ENCODE assay signal across 18 mouse cellular contexts in genomic region chr1:81231759-81232406, GRCm38 (mm10).
DNase-seq lines count a peak whose midpoint lies in the region; ATAC-seq and TF ChIP-seq lines count a peak whose summit lies in the region.
"Had no signal": no experiment of that assay in that cellular context is flagged by ENCODE, and none has a peak within 500 bp of the region (broad histone marks: within the 10 kb centered on the region; RNA-seq: fewer than 3 reads in every experiment).

No protein-coding gene starts in this region.

- DNase-seq in heart, adult 11 months: no peak
- DNase-seq in kidney, postnatal 0 days (ENCODE audit: low spot score): peak; percentile 35
- no peak for DNase-seq in kidney, postnatal 14 days
- peak; percentile 46 for DNase-seq in embryo, embryonic 10 days (ENCODE audit: low spot score)
- peak; percentile 70 for DNase-seq in forebrain, embryonic 14.5 days (ENCODE audit: low spot score)
- DNase-seq in c-Kit-positive CD71-positive TER-119-positive erythroid progenitor cells, embryonic 14.5 days (ENCODE audit: low spot score): no peak
- DNase-seq: cerebellum, adult 18-20 months; kidney, postnatal 36 days; liver, embryonic 13.5 days; lung, postnatal 36 days; thymus, postnatal 25 days had no signal

- H3K27me3 ChIP-seq in heart, embryonic 13.5 days (replicated peaks): no peaks in the 10 kb centered on the region
- H3K27me3 ChIP-seq in kidney, postnatal 0 days (ENCODE audit: insufficient read depth, low read length): no peaks in the 10 kb centered on the region
- no peaks in the 10 kb centered on the region for H3K27me3 ChIP-seq in forebrain, embryonic 14.5 days (replicated peaks; ENCODE audit: control insufficient read depth, insufficient read depth, low read length)
- H3K27me3 ChIP-seq: liver, embryonic 13.5 days; midbrain, embryonic 15.5 days; neural tube, embryonic 13.5 days had no signal

- H3K4me1 ChIP-seq in heart, embryonic 13.5 days: peaks cover 15% of the 10 kb centered on the region
- no peaks in the 10 kb centered on the region; the same call in 1 of the 2 replicates for H3K4me1 ChIP-seq in kidney, postnatal 0 days (replicated peaks; ENCODE audit: insufficient read depth, low read length)
- no peaks in the 10 kb centered on the region; the same call in 1 of the 2 replicates for H3K4me1 ChIP-seq in forebrain, embryonic 14.5 days (ENCODE audit: control insufficient read depth, insufficient read depth, low read length)
- H3K4me1 ChIP-seq: limb, embryonic 10.5 days; liver, embryonic 13.5 days; midbrain, embryonic 15.5 days; neural tube, embryonic 13.5 days had no signal

- H3K27ac ChIP-seq in heart, embryonic 13.5 days (replicated peaks): peak overlapping the region; percentile 83
- no peak overlapping the region for H3K27ac ChIP-seq in kidney, postnatal 0 days
- no peak overlapping the region for H3K27ac ChIP-seq in forebrain, embryonic 14.5 days (ENCODE audit: low read depth, low read length)
- H3K27ac ChIP-seq: limb, embryonic 10.5 days; liver, embryonic 13.5 days; midbrain, embryonic 15.5 days; neural tube, embryonic 13.5 days; stomach, postnatal 0 days had no signal

- peak overlapping the region; percentile 9; the same call in 1 of the 2 replicates for H3K4me2 ChIP-seq in heart, embryonic 13.5 days
- no peak overlapping the region for H3K4me2 ChIP-seq in kidney, postnatal 0 days (ENCODE audit: low read length)
- no peak overlapping the region for H3K4me2 ChIP-seq in forebrain, embryonic 14.5 days (ENCODE audit: low read length)
- H3K4me2 ChIP-seq: liver, embryonic 13.5 days; midbrain, embryonic 15.5 days; neural tube, embryonic 13.5 days had no signal

- WGBS in heart, embryonic 13.5 days: 40% methylated on average over 2 of the region's 2 CpGs
- WGBS in kidney, postnatal 0 days: 13% methylated on average over 2 of the region's 2 CpGs
- 4% methylated on average over 2 of the region's 2 CpGs for WGBS in forebrain, embryonic 14.5 days

- no peaks in the 10 kb centered on the region for H3K9me3 ChIP-seq in heart, embryonic 13.5 days
- H3K9me3 ChIP-seq in kidney, postnatal 0 days (replicated peaks; ENCODE audit: low read length): no peaks in the 10 kb centered on the region
- no peaks in the 10 kb centered on the region for H3K9me3 ChIP-seq in forebrain, embryonic 14.5 days (replicated peaks; ENCODE audit: control insufficient read depth, low read length)
- H3K9me3 ChIP-seq: limb, embryonic 10.5 days; liver, embryonic 13.5 days; midbrain, embryonic 15.5 days; neural tube, embryonic 13.5 days had no signal

- H3K36me3 ChIP-seq in heart, embryonic 13.5 days: no peaks in the 10 kb centered on the region
- H3K36me3 ChIP-seq in kidney, postnatal 0 days (ENCODE audit: insufficient read depth, low read length): no peaks in the 10 kb centered on the region
- H3K36me3 ChIP-seq in forebrain, embryonic 14.5 days (ENCODE audit: control insufficient read depth, insufficient read depth, low read length): no peaks in the 10 kb centered on the region
- H3K36me3 ChIP-seq: limb, embryonic 10.5 days; liver, embryonic 13.5 days; midbrain, embryonic 15.5 days; neural tube, embryonic 13.5 days had no signal

- no peak for ATAC-seq in heart, embryonic 13.5 days (ENCODE audit: extremely low read depth, insufficient number of reproducible peaks, low FRiP score, low TSS enrichment)
- no peak for ATAC-seq in kidney, postnatal 0 days (replicated peaks; ENCODE audit: low FRiP score, low read depth)
- peak; percentile 79 for ATAC-seq in forebrain, embryonic 14.5 days
- ATAC-seq in erythroblast, adult 5-6 weeks (replicated peaks; ENCODE audit: low FRiP score, poor library complexity, severe bottlenecking): no peak
- ATAC-seq: activated CD4-positive, CD25-positive, alpha-beta regulatory T cell, adult 4 months; midbrain, embryonic 15.5 days had no signal

- no peak for TF ChIP-seq CTCF in kidney, postnatal 0 days (IDR thresholded peaks at IDR 0.05; ENCODE audit: low read depth)

- no peak overlapping the region for H3K4me3 ChIP-seq in heart, embryonic 13.5 days
- H3K4me3 ChIP-seq in kidney, postnatal 0 days (replicated peaks; ENCODE audit: low read depth, low read length): no peak overlapping the region
- H3K4me3 ChIP-seq in forebrain, embryonic 14.5 days (ENCODE audit: low read depth, low read length): no peak overlapping the region
- H3K4me3 ChIP-seq: limb, embryonic 10.5 days; liver, embryonic 13.5 days; midbrain, embryonic 15.5 days; neural tube, embryonic 13.5 days had no signal

- no peak overlapping the region for H3K9ac ChIP-seq in heart, embryonic 13.5 days
- no peak overlapping the region for H3K9ac ChIP-seq in kidney, postnatal 0 days (ENCODE audit: low read depth, low read length)
- no peak overlapping the region for H3K9ac ChIP-seq in forebrain, embryonic 14.5 days (ENCODE audit: low read length)
- H3K9ac ChIP-seq: liver, embryonic 13.5 days; midbrain, embryonic 15.5 days; neural tube, embryonic 13.5 days had no signal

Comparison
In these comparisons a context has a peak if more than half of its experiments do, and no peak if none do; other contexts are left out.
1. DNase-seq: peak in kidney, postnatal 0 days (single experiment), embryo, embryonic 10 days (single experiment) and forebrain, embryonic 14.5 days (single experiment); none in heart, adult 11 months (single experiment), kidney, postnatal 14 days (single experiment) and c-Kit-positive CD71-positive TER-119-positive erythroid progenitor cells, embryonic 14.5 days (single experiment).